Mouse (Mus musculus): Measurements from ENCODE around the gene Atxn1. TPM values are rescaled to one million over a fixed set of nuclear protein-coding genes. Genes with fewer than 3 reads are reported as not detected.

Atxn1 gene
- polyA plus RNA-seq, 1 experiment: 23.0 TPM

GRCm38 (mm10) chr13:45613346-45613745 lies 351.5 kb downstream of the Atxn1 start:
- TF ChIP-seq CTCF (IDR thresholded peaks at IDR 0.05; ENCODE audit: low read depth, low read length): peak; percentile 26; the same call in 1 of the 2 replicates
- no peak for TF ChIP-seq POLR2A (IDR thresholded peaks at IDR 0.05; ENCODE audit: borderline replicate concordance, low read depth, low read length)
- Histone ChIP-seq H3K4me3 (ENCODE audit: insufficient read depth, low read length) (no peak overlapping the region), H3K27ac (ENCODE audit: insufficient read depth, low read depth, low read length) (no peak overlapping the region), H3K4me1 (ENCODE audit: control insufficient read depth, insufficient read depth, low read length) (peaks cover 22% of the 10 kb centered on the region)

GRCm38 (mm10) chr13:45611554-45611953 lies 353.3 kb downstream of the Atxn1 start:
- TF ChIP-seq POLR2A (IDR thresholded peaks at IDR 0.05; ENCODE audit: borderline replicate concordance, low read depth, low read length) (no peak), CTCF (IDR thresholded peaks at IDR 0.05; ENCODE audit: low read depth, low read length) (no peak)
- no peak overlapping the region for H3K4me3 ChIP-seq (ENCODE audit: insufficient read depth, low read length)
- peaks cover 13% of the 10 kb centered on the region for H3K4me1 ChIP-seq (ENCODE audit: control insufficient read depth, insufficient read depth, low read length)
- H3K27ac ChIP-seq (ENCODE audit: insufficient read depth, low read depth, low read length): no peak overlapping the region

GRCm38 (mm10) chr13:45609461-45609860 lies 355.3 kb downstream of the Atxn1 start:
- TF ChIP-seq POLR2A (IDR thresholded peaks at IDR 0.05; ENCODE audit: borderline replicate concordance, low read depth, low read length) (no peak), CTCF (IDR thresholded peaks at IDR 0.05; ENCODE audit: low read depth, low read length) (no peak)

GRCm38 (mm10) chr13:45608593-45608992 lies 356.2 kb downstream of the Atxn1 start:
- H3K27ac ChIP-seq (ENCODE audit: insufficient read depth, low read depth, low read length): no peak overlapping the region
- no peaks in the 10 kb centered on the region for H3K4me1 ChIP-seq (ENCODE audit: control insufficient read depth, insufficient read depth, low read length)
- TF ChIP-seq POLR2A (IDR thresholded peaks at IDR 0.05; ENCODE audit: borderline replicate concordance, low read depth, low read length): no peak
- TF ChIP-seq CTCF (IDR thresholded peaks at IDR 0.05; ENCODE audit: low read depth, low read length): 0 out of 2 replicates have a peak, but pooled peaks have one; percentile 16
- H3K4me3 ChIP-seq (ENCODE audit: insufficient read depth, low read length): no peak overlapping the region

More at GRCm38 (mm10) chr13:45609461-45609860, 355.3 kb downstream of the Atxn1 start:
- Histone ChIP-seq H3K4me3 (ENCODE audit: insufficient read depth, low read length) (no peak overlapping the region), H3K4me1 (ENCODE audit: control insufficient read depth, insufficient read depth, low read length) (no peaks in the 10 kb centered on the region), H3K27ac (ENCODE audit: insufficient read depth, low read depth, low read length) (no peak overlapping the region)

- TF ChIP-seq POLR2A (IDR thresholded peaks at IDR 0.05; ENCODE audit: borderline replicate concordance, low read depth, low read length) (no peak), CTCF (IDR thresholded peaks at IDR 0.05; ENCODE audit: low read depth, low read length) (no peak)
- no peak overlapping the region for H3K27ac ChIP-seq (ENCODE audit: insufficient read depth, low read depth, low read length)
- H3K4me3 ChIP-seq (ENCODE audit: insufficient read depth, low read length): no peak overlapping the region
- H3K4me1 ChIP-seq (ENCODE audit: control insufficient read depth, insufficient read depth, low read length): no peaks in the 10 kb centered on the region
These were observed 356.9 kb downstream of the Atxn1 start for GRCm38 (mm10) chr13:45607946-45608345.

GRCm38 (mm10) chr13:45603636-45604035 lies 361.2 kb downstream of the Atxn1 start:
- peaks cover 11% of the 10 kb centered on the region for H3K4me1 ChIP-seq (ENCODE audit: control insufficient read depth, insufficient read depth, low read length)
- no peak for TF ChIP-seq CTCF (IDR thresholded peaks at IDR 0.05; ENCODE audit: low read depth, low read length)
- no peak for TF ChIP-seq POLR2A (IDR thresholded peaks at IDR 0.05; ENCODE audit: borderline replicate concordance, low read depth, low read length)
- no peak overlapping the region for H3K4me3 ChIP-seq (ENCODE audit: insufficient read depth, low read length)
- H3K27ac ChIP-seq (ENCODE audit: insufficient read depth, low read depth, low read length): no peak overlapping the region

GRCm38 (mm10) chr13:45600443-45600842 lies 364.4 kb downstream of the Atxn1 start:
- Histone ChIP-seq H3K27ac (ENCODE audit: insufficient read depth, low read depth, low read length) (0 out of 2 replicates have a peak overlapping the region, but pooled peaks have one; percentile 0), H3K4me1 (ENCODE audit: control insufficient read depth, insufficient read depth, low read length) (peaks cover 11% of the 10 kb centered on the region), H3K4me3 (ENCODE audit: insufficient read depth, low read length) (no peak overlapping the region)
- TF ChIP-seq CTCF (IDR thresholded peaks at IDR 0.05; ENCODE audit: low read depth, low read length) (no peak), POLR2A (IDR thresholded peaks at IDR 0.05; ENCODE audit: borderline replicate concordance, low read depth, low read length) (no peak)

GRCm38 (mm10) chr13:45599831-45600230 lies 365.0 kb downstream of the Atxn1 start:
- TF ChIP-seq CTCF (IDR thresholded peaks at IDR 0.05; ENCODE audit: low read depth, low read length) (no peak), POLR2A (IDR thresholded peaks at IDR 0.05; ENCODE audit: borderline replicate concordance, low read depth, low read length) (no peak)
- Histone ChIP-seq H3K4me3 (ENCODE audit: insufficient read depth, low read length) (no peak overlapping the region), H3K4me1 (ENCODE audit: control insufficient read depth, insufficient read depth, low read length) (peaks cover 11% of the 10 kb centered on the region), H3K27ac (ENCODE audit: insufficient read depth, low read depth, low read length) (no peak overlapping the region)

- Histone ChIP-seq H3K4me1 (ENCODE audit: control insufficient read depth, insufficient read depth, low read length) (peaks cover 3% of the 10 kb centered on the region), H3K4me3 (ENCODE audit: insufficient read depth, low read length) (no peak overlapping the region), H3K27ac (ENCODE audit: insufficient read depth, low read depth, low read length) (no peak overlapping the region)
- TF ChIP-seq POLR2A (IDR thresholded peaks at IDR 0.05; ENCODE audit: borderline replicate concordance, low read depth, low read length) (no peak), CTCF (IDR thresholded peaks at IDR 0.05; ENCODE audit: low read depth, low read length) (no peak)
These were observed 369.4 kb downstream of the Atxn1 start for GRCm38 (mm10) chr13:45595416-45595815.

GRCm38 (mm10) chr13:45593914-45594313 lies 370.9 kb downstream of the Atxn1 start:
- Histone ChIP-seq H3K27ac (ENCODE audit: insufficient read depth, low read depth, low read length) (no peak overlapping the region), H3K4me1 (ENCODE audit: control insufficient read depth, insufficient read depth, low read length) (peaks cover 4% of the 10 kb centered on the region; the same call in 1 of the 2 replicates), H3K4me3 (ENCODE audit: insufficient read depth, low read length) (no peak overlapping the region)
- TF ChIP-seq POLR2A (IDR thresholded peaks at IDR 0.05; ENCODE audit: borderline replicate concordance, low read depth, low read length) (no peak), CTCF (IDR thresholded peaks at IDR 0.05; ENCODE audit: low read depth, low read length) (no peak)
